Mouse (Mus musculus): ENCODE results near the gene Zfp965.
"Not testable (repeated sequence)": the region's sequence is repeated elsewhere in the genome, so short reads cannot be mapped to it uniquely, and the experiment has no call there.

Zfp965 gene

GRCm38 (mm10) chr2:175469685-175470084 is at the start of gene Zfp965:
Zfp965 (plus strand) TSS chr2:175469985.
- not testable (repeated sequence) for DNase-seq

GRCm38 (mm10) chr2:175435707-175436106 is 34.1 kb upstream of the Zfp965 start, which contains the start of gene Gm4724:
Gm4724 (minus strand) TSS chr2:175435807.
- not testable (repeated sequence) for DNase-seq
